Mouse (Mus musculus) 3134 (cell line): ENCODE data around the gene BC030500.
A peak's percentile ranks its signal among the peaks of the same experiment; 100 is the strongest.

Source experiments
- DNase-seq: peaks from one replicate; pipeline ENCODE4 v3.0.0-alpha.2; 2011; ENCODE audit warnings: low spot score; ENCODE audit not compliant: insufficient read length; ENCODE audit errors: extremely low read depth

The BC030500 gene

DNA sequence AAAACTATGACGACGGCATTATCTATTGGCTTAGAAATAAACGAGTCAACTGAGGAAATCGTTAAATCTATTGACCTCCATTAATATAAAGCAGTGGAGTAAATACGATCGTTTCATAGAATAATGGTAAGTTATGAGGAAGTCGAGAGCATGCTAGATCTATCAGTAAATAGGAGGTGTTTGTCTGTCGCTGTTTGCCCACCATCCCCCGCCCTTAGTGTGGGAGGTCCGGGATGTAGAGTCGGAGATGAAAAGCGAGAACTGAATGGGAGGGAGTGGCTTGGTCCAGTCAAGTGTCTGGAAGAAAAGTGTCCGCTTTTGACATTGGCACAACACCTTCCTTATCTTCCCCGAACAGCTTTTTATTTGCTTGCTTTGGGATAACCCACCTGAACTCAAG is at the start of gene BC030500:
BC030500 (plus strand) TSS at position 79 of the 400 bp plus-strand sequence.
- DNase-seq, result no peak

DNA sequence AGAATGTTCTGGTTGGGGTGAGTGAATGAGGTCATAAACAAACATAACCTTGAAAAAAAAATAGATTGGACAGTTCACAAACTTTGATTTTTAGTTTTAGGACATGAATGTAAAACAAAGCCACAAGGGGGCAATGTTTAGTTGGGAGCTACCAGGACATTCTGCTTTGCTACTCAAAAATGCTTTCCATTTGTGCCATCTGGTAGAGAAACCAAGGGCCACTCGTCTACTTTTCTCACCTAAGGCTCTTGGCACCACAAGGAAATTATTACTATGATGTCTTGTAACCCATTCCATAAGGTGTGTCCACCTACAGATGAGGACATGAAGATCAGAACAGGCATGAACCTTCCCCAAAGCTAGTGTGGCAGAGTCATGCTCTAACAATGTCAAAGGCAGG is 25.1 kb upstream of the BC030500 start:
- DNase-seq, result no peak

DNA sequence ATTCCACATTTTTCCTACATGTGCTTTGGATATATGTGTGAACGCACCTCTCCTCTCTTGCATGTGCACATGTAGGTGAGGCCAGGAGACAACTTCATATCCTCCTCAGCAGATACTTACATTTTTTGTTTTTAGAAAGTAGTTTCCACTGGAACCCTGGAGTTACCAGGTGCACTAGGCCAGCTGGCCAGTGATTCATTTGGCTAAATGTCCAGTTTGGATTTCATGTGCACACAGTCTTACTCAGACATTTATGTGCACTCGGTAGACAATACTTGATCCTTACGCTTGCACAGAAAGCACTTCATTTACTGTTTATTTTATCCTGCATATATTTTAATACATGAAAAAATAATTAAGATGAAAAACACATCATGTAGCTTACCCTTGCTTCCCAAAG is 21.0 kb upstream of the BC030500 start:
- no peak for DNase-seq

DNA sequence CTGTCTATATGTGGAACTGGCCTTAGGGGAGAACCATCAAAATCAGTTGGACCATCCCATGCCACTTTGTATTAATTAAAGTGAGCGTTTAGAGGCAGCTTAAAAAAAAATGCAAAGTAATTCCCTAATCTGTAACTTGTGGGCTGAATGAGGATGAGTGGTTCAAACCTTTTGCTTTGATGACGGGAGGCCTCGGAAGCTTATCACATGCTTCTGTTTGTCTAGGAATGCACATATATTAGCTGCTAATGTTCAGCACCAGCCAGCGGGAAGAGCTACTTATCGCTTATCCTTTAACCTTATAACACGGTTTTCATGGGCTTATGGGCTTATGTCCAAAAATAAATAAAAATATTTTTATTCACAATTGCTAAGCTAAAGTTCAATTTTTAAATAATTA is 15.6 kb upstream of the BC030500 start:
- no peak for DNase-seq

DNA sequence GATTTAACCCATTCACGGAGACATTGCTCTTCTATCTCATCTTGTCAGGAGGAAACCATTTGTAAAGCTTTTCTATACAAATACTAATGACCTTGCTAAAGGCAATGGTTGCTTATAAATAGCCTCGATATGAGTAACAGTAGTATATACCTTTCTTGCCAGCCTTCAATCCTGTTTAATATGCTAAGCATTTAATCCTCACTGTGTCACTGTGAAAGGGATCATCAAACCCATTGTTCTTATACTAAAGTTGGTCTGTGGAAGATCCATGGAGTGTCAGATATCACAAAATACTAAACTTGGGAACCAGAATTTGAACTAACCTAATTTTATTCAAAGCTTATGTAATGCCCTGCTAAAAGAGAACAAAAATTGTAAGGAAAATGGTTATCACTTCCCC is 7.1 kb upstream of the BC030500 start:
- DNase-seq, result no peak

DNA sequence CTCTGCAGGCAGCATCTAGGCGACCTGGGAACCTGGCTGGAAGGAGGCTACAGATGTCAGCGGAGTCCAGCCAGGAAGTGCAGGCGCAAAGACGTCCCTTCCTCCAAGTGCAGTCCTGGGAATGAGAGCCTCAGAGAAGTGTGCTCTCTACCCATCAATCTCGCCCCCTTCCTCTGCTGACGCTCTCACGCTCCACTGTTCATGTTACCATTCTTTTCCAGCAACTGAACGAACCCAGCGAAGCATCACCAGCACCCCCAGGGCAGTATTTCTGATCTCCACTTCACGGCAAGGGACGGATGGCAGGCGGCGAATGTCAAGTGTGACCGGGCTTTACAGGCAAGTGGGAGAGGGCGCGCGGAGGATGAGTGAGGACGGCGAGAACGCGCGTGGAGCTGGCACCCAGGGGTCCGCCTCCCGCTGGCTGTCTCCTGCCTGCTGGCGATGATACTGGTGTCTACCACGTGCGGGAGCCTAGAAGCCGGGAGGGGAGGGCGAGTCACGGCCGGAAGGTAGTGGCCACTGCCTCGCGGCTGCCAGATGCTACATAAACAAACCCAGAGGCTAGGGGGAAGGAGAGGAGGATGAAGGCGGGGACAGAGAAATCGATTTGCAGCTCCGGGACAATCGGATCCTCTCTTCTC is 763 bp downstream of the BC030500 start, which contains the start of gene Galntl6:
Galntl6 (minus strand) TSS at position 445 of the 644 bp plus-strand sequence.
- peak; percentile 7 for DNase-seq

DNA sequence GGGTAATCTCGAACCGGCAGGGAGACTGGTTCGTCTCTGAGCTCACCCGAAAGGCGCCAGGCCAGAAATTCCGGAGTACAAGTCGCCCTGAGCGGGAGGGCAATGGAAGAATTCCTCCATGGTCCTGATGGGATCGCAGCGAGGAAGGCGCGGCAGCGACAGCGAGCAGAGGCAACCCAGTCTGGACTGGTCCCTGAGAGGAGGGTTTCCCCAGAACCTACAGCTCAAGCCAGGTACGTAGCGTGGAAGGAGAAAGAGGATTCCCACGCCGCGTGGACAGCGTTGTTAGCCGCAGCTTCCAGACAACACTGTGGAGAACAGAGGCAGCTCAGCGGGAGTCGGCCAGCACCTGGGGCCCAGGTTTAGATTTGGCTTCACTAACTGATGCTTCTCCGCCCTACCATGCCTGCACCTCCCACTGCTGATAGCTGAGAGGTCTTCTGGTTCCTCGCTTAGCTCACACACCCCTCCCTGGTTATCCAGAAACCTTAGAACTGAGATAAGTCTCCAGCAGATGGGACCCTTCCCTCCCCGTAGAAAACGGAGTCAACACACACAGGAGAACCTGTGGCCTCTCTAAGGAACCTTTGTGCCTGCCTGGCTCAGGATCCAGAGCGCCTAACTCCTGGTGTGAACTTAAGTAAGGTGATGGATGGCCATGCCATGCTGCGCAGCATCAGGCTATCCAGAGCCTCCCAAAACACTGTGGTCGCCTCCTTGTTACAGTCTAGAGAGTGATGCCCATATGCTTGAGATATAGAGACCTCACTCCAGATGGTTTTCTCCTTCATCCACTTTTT is 1.5 kb downstream of the BC030500 start:
- no peak for DNase-seq

DNA sequence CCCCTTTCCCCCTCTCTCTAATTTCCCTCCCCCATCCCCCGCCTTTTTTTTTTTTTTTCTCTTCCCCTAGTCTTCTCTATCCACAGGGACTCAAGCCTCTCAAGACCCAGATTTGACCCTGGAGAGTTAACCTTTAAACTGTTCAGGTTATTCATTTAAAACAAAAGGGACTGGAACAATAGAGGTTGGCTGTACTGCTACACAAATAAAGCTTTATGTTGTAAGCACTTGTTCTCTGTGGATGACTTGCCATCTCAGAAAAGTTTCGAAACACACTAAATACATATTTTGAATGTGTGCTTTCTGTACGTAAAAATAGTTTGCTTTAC is 2.0 kb downstream of the BC030500 start:
- DNase-seq, result no peak

DNA sequence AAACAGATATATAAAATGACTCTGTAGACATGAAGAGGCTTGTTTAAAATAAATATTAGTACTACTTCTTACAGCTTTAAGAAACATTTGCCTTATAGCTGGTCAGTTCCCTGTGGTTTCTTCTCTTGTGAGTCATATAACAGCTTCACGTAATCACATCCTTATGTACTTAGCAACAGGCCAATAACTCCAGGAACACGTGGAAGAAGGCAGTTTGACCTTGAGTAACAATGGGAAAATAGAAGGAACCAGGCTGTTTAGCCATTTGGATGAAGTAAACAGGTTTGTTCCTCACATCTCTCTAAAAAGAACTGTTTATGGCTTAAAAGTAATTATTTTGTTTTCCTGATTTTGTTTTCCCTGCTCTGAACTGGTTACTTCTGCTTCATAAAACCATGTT is 3.6 kb downstream of the BC030500 start:
- DNase-seq, result no peak

DNA sequence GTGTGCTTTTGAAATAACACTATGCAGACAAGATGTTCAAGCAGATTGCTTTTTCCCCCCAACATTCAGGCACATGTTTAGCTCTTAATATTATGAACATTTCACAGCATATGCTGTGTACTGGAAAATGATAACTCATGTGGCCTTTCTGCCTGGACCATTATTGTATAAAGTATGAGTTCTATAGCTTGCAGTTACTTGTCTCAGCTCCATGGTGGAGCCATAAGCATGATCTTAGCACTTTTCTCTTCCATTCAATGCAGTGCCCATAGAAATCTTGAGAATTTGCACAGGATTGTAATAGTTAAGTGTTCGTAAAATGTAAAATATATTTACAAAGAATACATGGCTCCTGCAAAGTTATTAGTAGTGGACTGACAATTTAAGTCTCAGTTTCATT is 19.5 kb downstream of the BC030500 start:
- DNase-seq, result no peak

DNA sequence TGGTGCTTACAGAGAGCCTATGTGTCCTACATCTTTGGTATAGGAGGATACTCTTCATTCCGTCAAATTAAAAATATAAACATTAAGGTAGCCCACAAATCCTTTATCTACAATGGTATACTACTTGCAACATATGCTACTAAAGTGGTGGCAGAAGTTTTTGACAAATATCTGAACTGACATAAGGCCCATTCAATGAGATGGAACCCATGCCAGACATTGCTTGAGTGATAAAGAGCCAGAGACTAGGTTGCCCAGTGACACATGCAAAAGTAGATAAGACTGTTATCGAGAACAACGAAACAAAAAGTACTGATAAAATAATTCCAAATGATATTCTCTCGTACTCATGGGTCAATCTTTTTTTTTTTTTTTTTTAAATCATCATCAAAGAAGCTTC is 32.2 kb downstream of the BC030500 start:
- DNase-seq, result no peak

DNA sequence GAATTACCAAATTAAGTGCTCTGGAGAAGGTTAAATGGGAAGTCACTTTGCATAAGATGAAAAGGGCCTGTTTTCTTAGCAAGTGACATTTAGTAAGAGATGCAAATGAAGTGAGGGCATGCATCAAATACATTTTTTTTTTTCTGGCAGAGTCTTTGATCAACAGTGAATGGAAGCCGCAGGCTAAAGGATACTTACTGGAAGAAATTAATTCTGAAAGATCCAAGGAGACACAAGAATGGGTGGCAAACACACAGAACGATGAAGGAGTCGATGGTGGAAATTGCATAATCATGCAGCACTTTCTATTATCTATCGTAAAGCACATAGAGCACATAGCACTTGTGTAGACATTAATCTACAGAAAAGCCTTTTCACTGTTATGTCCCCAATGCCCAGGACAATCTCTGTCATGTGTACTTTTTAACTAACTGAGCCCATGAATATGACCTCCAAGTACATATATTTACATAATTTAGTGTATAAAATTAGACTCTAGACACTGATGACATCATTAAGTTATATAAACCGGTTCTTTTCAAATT is 45.7 kb downstream of the BC030500 start:
- no peak for DNase-seq
